Mouse (Mus musculus) liver, adult 2 months (tissue): ENCODE data around the gene Mgat1. TPM values are rescaled to one million over a fixed set of nuclear protein-coding genes. Genes with fewer than 3 reads are reported as not detected.

Experiments used
- DNase-seq: peaks from one replicate; pipeline ENCODE4 v3.0.0-alpha.2; 2011; ENCODE audit warnings: low read depth, low spot score; ENCODE audit errors: extremely low read depth
- H3K27ac ChIP-seq: fragments of 200-500 bp; replicated peaks from 2 replicates; pipeline ENCODE4 v1.5.1; 2012; ENCODE audit warnings: low read depth, mild to moderate bottlenecking, control low read depth, inconsistent platforms, low read length; ENCODE audit not compliant: insufficient read depth
- H3K27me3 ChIP-seq: fragments of 200-500 bp; 2 replicates; pipeline ENCODE4 v1.6.1; 2012; ENCODE audit warnings: mild to moderate bottlenecking, moderate library complexity, low read length, inconsistent platforms; ENCODE audit not compliant: control insufficient read depth, insufficient read depth
- H3K36me3 ChIP-seq: fragments of 200-500 bp; 2 replicates; pipeline ENCODE4 v1.6.1; 2012; ENCODE audit warnings: low read length, inconsistent platforms; ENCODE audit not compliant: control insufficient read depth, insufficient read depth
- H3K4me1 ChIP-seq: fragments of 200-500 bp; 2 replicates; pipeline ENCODE4 v1.6.1; 2011; ENCODE audit warnings: low read length; ENCODE audit not compliant: control insufficient read depth, insufficient read depth
- H3K4me3 ChIP-seq: fragments of 200-500 bp; 2 replicates; pipeline ENCODE4 v1.5.1; 2011; ENCODE audit warnings: low read depth, mild to moderate bottlenecking, control low read depth, low read length, moderate library complexity; ENCODE audit not compliant: insufficient read depth
- H3K79me2 ChIP-seq: fragments of 200-500 bp; 2 replicates; pipeline ENCODE4 v1.6.1; 2012; ENCODE audit warnings: inconsistent platforms, mild to moderate bottlenecking, low read length, moderate library complexity; ENCODE audit not compliant: control insufficient read depth, insufficient read depth
- H3K9ac ChIP-seq: fragments of 200-500 bp; 2 replicates; pipeline ENCODE4 v1.6.1; 2012; ENCODE audit warnings: low read depth, mild to moderate bottlenecking, control low read depth, inconsistent platforms, low read length
- CTCF ChIP-seq: fragments of 200-500 bp; IDR thresholded peaks from 2 replicates; pipeline ENCODE4 v1.5.1; 2011; ENCODE audit warnings: low read depth, low read length, control low read depth
- POLR2A ChIP-seq: fragments of 200-500 bp; IDR thresholded peaks from 2 replicates; pipeline ENCODE4 v1.6.1; 2011; ENCODE audit warnings: low read length, control low read depth; ENCODE audit not compliant: insufficient read depth; ENCODE audit errors: extremely low read depth
- WGBS: fragments of 180-500 bp; shearing (Covaris S2); methylation state at CpG from one replicate; pipeline ENCODE4 v1.1.7; 2018; 5-methylcytosine and 5-hydroxymethylcytosine counted together
- polyA plus RNA-seq: library from polyadenylated mRNA; depleted of rRNA; stranded (reverse); fragments of >200 nt; gene quantifications from 2 replicates; pipeline ENCODE4 v1.2.3, GENCODE M21; 2012
- total RNA-seq: library from RNA; depleted of rRNA; stranded (reverse); fragments of >200 nt; gene quantifications from 2 replicates; pipeline ENCODE4 v1.2.3, GENCODE M21; 2014

The Mgat1 gene
- total and polyA plus RNA-seq, 2 experiments: 44.7 to 145 TPM

GRCm38 (mm10) chr11:49248226-49248973 lies 4.4 kb downstream of the Mgat1 start:
- peak; percentile 71 for DNase-seq
- Histone ChIP-seq H3K79me2 (peaks cover 41% of the 10 kb centered on the region; the same call in 1 of the 2 replicates), H3K27me3 (no peaks in the 10 kb centered on the region), H3K9ac (0 out of 2 replicates have a peak overlapping the region, but pooled peaks have one; percentile 1), H3K27ac (peak overlapping the region; percentile 48), H3K4me1 (peaks cover 40% of the 10 kb centered on the region), H3K36me3 (peaks cover 2% of the 10 kb centered on the region; the same call in 1 of the 2 replicates), H3K4me3 (no peak overlapping the region)
- TF ChIP-seq CTCF (no peak), POLR2A (no peak)
- 8% methylated on average over 6 of the region's 6 CpGs for WGBS

GRCm38 (mm10) chr11:49248974-49249700 lies 5.1 kb downstream of the Mgat1 start:
- H3K36me3 ChIP-seq: peaks cover 4% of the 10 kb centered on the region
- no peak overlapping the region for H3K4me3 ChIP-seq
- H3K27me3 ChIP-seq: no peaks in the 10 kb centered on the region
- H3K9ac ChIP-seq: no peak overlapping the region
- H3K79me2 ChIP-seq: peaks cover 48% of the 10 kb centered on the region
- DNase-seq: no peak
- peaks cover 40% of the 10 kb centered on the region for H3K4me1 ChIP-seq
- 23% methylated on average over 6 of the region's 6 CpGs for WGBS
- H3K27ac ChIP-seq: peak overlapping the region; percentile 48
- TF ChIP-seq POLR2A: no peak
- no peak for TF ChIP-seq CTCF

GRCm38 (mm10) chr11:49249811-49250421 lies 5.9 kb downstream of the Mgat1 start:
- Histone ChIP-seq H3K27me3 (no peaks in the 10 kb centered on the region), H3K4me3 (peak overlapping the region; percentile 75), H3K4me1 (peaks cover 36% of the 10 kb centered on the region), H3K9ac (peak overlapping the region; percentile 82), H3K27ac (peak overlapping the region; percentile 82), H3K79me2 (peaks cover 55% of the 10 kb centered on the region), H3K36me3 (peaks cover 8% of the 10 kb centered on the region)
- 3% methylated on average over 10 of the region's 10 CpGs for WGBS
- no peak for TF ChIP-seq POLR2A
- TF ChIP-seq CTCF: no peak
- peak; percentile 41 for DNase-seq

DNA sequence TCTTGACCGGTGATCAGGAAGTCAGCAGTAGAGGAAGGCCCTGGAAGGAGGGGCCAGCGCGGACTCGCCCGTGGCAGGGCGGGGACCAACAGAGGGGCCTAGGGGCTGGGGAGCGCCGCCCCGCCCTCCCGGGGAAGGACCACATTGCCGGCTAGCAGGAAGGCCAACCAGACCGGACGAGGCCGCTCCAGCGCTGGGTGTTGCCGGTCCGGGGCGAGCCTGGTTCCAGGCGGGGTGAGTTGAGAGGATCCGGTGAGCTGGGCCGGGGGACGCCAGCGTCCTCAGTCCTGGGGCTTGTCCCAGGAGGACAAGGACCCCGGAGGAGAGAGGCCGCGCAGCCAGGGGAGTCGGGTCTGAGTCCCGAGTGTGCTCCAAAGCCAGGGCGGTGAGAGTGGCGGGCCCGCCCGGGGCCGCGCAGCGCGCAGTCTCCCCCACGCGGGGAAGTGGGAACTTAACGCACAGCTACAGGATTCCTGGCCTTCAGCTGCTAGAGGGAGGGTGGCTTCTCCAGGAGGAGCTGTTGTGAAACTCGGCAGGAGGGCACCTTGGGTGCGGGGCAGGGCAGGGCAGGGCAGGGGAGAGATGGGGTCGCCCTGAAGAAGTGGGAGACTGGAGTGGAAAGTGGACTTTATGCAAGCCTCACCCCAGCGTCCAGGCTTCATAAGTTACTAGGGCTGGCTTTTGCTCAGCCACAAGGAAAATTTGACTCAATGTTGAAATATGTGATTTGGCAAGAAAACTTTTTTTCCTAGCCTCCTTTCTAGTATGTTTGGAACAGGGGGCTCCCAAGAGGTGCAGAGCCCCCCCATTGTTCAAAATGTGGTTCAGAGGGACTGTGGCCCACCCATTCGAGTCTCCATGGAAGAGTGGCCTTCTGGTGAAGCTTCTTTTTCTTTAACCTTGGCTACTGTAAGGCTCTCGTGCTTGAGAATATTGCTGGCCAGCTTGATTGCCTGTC lies 6.7 kb downstream of the Mgat1 start:
- Histone ChIP-seq H3K36me3 (peaks cover 14% of the 10 kb centered on the region), H3K9ac (peak overlapping the region; percentile 82), H3K27me3 (no peaks in the 10 kb centered on the region), H3K4me3 (peak overlapping the region; percentile 75), H3K27ac (peak overlapping the region; percentile 82), H3K79me2 (peaks cover 62% of the 10 kb centered on the region), H3K4me1 (peaks cover 36% of the 10 kb centered on the region)
- peak; percentile 74 for TF ChIP-seq POLR2A
- TF ChIP-seq CTCF: peak; percentile 30
- WGBS: 1% methylated on average over 45 of the region's 45 CpGs
- DNase-seq: peak; percentile 68

DNA sequence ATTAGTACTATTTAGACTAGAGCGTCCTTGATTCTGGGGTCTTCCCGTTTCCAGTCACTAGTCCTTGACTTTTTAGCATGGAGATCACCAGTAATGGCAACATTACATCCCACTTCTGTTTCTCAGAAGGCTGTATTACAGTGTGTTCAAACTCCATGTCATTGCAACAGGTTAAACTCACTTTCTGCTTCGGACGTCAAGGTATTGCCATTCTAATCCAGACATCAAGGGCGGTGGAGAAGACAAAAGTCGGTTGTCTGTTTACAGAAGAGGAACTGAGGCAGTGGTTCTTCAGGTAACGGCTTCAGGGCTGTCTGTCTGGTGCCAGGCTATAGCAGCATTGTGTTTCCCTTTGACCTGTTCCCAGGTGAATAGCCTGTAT lies 7.4 kb downstream of the Mgat1 start:
- Histone ChIP-seq H3K4me1 (peaks cover 36% of the 10 kb centered on the region), H3K4me3 (peak overlapping the region; percentile 22), H3K9ac (peak overlapping the region; percentile 82; the same call in 1 of the 2 replicates), H3K27ac (peak overlapping the region; percentile 82), H3K79me2 (peaks cover 63% of the 10 kb centered on the region), H3K36me3 (peaks cover 14% of the 10 kb centered on the region), H3K27me3 (no peaks in the 10 kb centered on the region)
- DNase-seq: no peak
- no peak for TF ChIP-seq CTCF
- TF ChIP-seq POLR2A: no peak
- 16% methylated on average over 7 of the region's 7 CpGs for whole genome bisulfite sequencing
